Mouse (Mus musculus) layer of hippocampus, adult 9-11 months (tissue): Measurements from ENCODE around the gene Prdm1.
A peak's percentile ranks its signal among the peaks of the same experiment; 100 is the strongest.

Experiments used
- DNase-seq: peaks from one replicate; pipeline ENCODE4 v3.0.0; 2022

Prdm1 gene

GRCm38 (mm10) chr10:44528291-44529082 lies at the start of gene Prdm1:
TSS of gene Prdm1 (minus strand) at chr10:44528501.
- DNase-seq, result no peak

- DNase-seq, result no peak
Measured at GRCm38 (mm10) chr10:44565971-44566370, 37.7 kb upstream of the Prdm1 start.

- no peak for DNase-seq
Measured at GRCm38 (mm10) chr10:44565109-44565508, 36.8 kb upstream of the Prdm1 start.

- DNase-seq, result no peak
Measured at GRCm38 (mm10) chr10:44556845-44557244, 28.5 kb upstream of the Prdm1 start.

- no peak for DNase-seq
Measured at GRCm38 (mm10) chr10:44555317-44555716, 27.0 kb upstream of the Prdm1 start.

GRCm38 (mm10) chr10:44553648-44554047 lies 25.3 kb upstream of the Prdm1 start:
- DNase-seq, result no peak

GRCm38 (mm10) chr10:44539033-44539578 lies 10.8 kb upstream of the Prdm1 start:
- peak; percentile 9 for DNase-seq

GRCm38 (mm10) chr10:44538137-44538536 lies 9.8 kb upstream of the Prdm1 start:
- DNase-seq, result no peak

GRCm38 (mm10) chr10:44530067-44530360 lies 1.7 kb upstream of the Prdm1 start:
- DNase-seq, result no peak

- peak; percentile 67 for DNase-seq
Measured at GRCm38 (mm10) chr10:44529218-44530066, 1.1 kb upstream of the Prdm1 start.

GRCm38 (mm10) chr10:44527651-44528050 lies 650 bp downstream of the Prdm1 start:
- no peak for DNase-seq

GRCm38 (mm10) chr10:44526751-44527591 lies 1.3 kb downstream of the Prdm1 start:
- peak; percentile 16 for DNase-seq

- no peak for DNase-seq
Measured at GRCm38 (mm10) chr10:44520189-44520588, 8.1 kb downstream of the Prdm1 start.

- no peak for DNase-seq
Measured at GRCm38 (mm10) chr10:44518631-44519030, 9.7 kb downstream of the Prdm1 start.

- no peak for DNase-seq
Measured at GRCm38 (mm10) chr10:44513108-44513507, 15.2 kb downstream of the Prdm1 start.

GRCm38 (mm10) chr10:44511029-44511428 lies 17.3 kb downstream of the Prdm1 start:
- DNase-seq, result no peak

- no peak for DNase-seq
Measured at GRCm38 (mm10) chr10:44508649-44509048, 19.7 kb downstream of the Prdm1 start.

GRCm38 (mm10) chr10:44507984-44508383 lies 20.3 kb downstream of the Prdm1 start:
- DNase-seq, result no peak

- no peak for DNase-seq
Measured at GRCm38 (mm10) chr10:44502891-44503290, 25.4 kb downstream of the Prdm1 start.

- DNase-seq, result no peak
Measured at GRCm38 (mm10) chr10:44499897-44500519, 28.3 kb downstream of the Prdm1 start.

- no peak for DNase-seq
Measured at GRCm38 (mm10) chr10:44493818-44494492, 34.3 kb downstream of the Prdm1 start.
